Mouse (Mus musculus): ENCODE measurements around the gene Fads3.

Fads3 gene

GRCm38 (mm10) chr19:10021981-10022380 lies 19.4 kb upstream of the Fads3 start:
- no peak for DNase-seq (ENCODE audit: low spot score in 2 of 2)

GRCm38 (mm10) chr19:10022414-10023303 lies 18.7 kb upstream of the Fads3 start:
- DNase-seq (ENCODE audit: low spot score in 2 of 2), result no peak

GRCm38 (mm10) chr19:10023304-10023758 lies 18.0 kb upstream of the Fads3 start:
- DNase-seq (ENCODE audit: low spot score in 2 of 2), result peak in 1 of 2 experiments; percentile 18

DNA sequence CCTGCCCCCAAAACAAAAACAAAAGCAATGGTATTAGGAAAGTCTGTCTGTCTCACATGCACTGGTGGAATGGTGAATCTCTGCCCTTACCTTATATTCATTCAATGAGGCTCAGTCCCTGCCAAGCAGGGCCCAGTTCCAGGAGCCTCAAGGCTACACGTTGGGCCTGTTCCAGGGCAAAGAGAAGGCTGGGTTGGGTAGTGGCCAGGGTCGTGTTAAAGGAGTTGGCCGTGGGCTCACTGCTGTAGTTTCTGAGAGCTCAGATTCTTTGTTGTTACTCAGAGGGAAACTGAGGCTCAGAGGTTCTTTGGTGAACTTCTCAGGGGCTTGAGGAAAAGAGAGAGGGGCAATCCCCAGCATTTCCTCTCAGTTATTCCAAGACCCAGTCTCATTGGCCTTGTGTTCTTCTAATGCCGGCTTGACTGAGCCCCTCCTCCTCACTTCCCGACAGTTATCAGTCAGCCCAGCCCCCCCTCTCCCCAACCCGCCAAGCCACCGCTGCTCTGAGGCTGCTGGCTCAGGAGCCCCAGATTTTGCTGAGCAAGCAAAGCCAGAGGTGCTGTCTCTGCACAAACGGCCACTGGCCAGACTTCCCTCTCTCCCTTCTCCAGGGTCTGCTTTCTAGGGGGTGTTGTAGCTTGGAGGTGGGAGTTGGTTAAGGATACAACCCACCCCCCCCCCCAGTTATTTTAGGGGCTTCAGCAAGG lies 16.0 kb upstream of the Fads3 start:
- DNase-seq (ENCODE audit: low spot score in 2 of 2), result peak in 1 of 2 experiments; percentile 52

GRCm38 (mm10) chr19:10029746-10030145 lies 11.6 kb upstream of the Fads3 start:
- no peak for DNase-seq (ENCODE audit: low spot score in 2 of 2)

DNA sequence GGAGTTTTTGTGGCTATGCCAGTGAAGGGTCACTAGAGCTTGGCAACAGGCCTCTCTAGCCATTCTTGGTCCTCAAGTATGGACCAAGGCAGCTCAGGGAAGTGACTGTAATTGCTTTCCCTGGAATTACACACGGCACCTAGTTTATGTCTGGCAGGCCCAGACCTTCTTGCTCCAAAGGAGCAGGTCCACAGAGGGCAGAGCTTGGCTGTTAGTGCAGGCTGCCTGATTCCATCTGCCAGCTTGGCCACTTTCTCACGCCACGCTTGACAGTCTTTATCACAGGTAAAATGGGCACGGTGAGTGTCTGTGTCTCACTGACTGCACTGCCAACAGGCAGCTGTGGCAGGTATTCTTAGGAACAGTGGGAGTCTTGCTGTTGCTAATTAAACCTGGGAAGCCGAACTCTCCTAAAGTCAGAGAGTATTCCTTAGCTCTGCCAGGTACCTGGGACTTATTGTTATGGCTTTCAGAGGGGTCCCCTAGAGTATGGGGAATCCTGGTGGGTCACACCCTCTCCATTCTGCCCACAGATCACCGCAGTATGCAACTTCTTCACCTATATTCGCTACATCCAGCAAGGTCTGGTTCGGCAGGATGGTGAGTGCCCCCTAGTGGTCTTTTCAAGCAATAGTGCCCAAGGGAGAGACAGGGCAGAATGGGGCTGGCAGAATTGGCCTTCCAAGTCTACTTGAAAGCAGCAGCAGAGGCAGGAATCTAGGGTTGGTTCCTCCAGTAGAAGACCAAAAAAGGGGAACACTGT lies 8.0 kb upstream of the Fads3 start:
- DNase-seq (ENCODE audit: low spot score in 2 of 2), result peak; percentile 53 to 74

DNA sequence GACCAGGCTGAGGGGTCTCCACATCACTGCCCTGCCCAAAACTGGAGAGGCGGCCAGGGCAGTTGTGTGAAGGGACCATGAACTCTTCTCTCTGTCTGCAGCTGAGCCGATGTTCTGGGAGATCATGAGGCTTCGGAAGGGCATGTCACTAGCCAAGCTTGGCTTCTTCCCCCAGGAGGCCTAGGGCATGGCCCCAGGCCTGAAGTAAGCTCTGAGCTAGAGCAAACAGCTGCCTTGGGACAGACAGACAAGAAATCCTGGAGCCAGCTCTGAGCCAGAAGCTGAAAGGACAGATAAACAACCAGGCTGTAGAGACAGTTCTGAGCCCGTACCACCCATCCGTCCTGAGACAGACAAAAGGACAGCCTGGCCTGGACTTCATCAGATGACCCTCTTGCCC lies 7.0 kb upstream of the Fads3 start:
- peak in 1 of 2 experiments; percentile 16 for DNase-seq (ENCODE audit: low spot score in 2 of 2)

GRCm38 (mm10) chr19:10034785-10035447 lies 6.5 kb upstream of the Fads3 start:
- DNase-seq (ENCODE audit: low spot score in 2 of 2), result peak; percentile 86 to 93

- DNase-seq (ENCODE audit: low spot score in 2 of 2), result no peak
These were observed 3.8 kb upstream of the Fads3 start for GRCm38 (mm10) chr19:10037534-10037933.

DNA sequence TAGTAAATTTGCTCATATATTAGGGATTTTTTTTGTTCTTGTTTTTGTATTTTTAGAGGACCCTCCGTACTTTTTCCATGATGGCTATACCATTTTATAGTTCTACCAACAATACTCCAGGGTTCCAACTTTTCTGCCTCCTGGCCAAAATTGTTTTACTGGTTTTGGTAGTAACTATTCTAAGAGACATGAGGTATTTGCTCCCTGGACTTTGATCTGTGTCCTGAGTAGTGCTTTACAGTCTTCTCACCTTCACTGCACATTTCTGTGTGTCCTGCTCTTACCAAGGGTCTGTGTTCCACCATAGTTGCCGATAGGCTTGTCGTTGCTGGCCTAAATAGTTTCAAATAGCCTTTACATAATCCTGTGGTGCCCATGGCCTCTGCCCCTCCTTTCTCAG lies 3.0 kb upstream of the Fads3 start:
- DNase-seq (ENCODE audit: low spot score in 2 of 2), result no peak

- DNase-seq (ENCODE audit: low spot score in 2 of 2), result no peak
These were observed 2.5 kb upstream of the Fads3 start for GRCm38 (mm10) chr19:10038910-10039309.

GRCm38 (mm10) chr19:10039615-10040014 lies 1.8 kb upstream of the Fads3 start:
- no peak for DNase-seq (ENCODE audit: low spot score in 2 of 2)

DNA sequence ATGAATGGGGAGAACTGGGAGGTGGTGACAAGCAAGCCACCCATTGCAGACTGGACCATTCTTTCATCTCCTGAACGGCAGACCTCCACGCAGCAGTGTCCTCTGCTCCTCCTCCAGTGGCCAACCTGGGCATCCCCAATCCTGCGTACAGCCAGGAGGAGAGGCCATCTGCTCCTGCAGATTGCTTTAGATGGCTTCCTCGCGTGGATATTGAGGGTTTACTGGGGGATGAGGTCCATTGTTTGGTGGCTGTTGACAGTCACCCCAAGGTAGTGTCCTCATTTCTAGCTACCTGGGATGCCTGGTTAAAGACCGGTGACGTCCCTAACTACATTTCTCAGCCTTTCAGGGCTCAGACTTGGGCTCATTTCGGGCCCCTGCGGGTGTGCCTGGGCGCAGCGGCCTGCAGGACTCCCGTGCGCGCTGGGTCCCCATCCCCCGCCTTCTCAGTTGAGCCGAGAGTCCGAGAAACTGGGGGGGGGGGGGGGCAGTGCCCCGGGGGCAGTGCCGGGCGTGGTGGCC lies 442 bp upstream of the Fads3 start:
- no peak for DNase-seq (ENCODE audit: low spot score in 2 of 2)

GRCm38 (mm10) chr19:10042232-10042631 lies 863 bp downstream of the Fads3 start:
- DNase-seq (ENCODE audit: low spot score in 2 of 2), result peak; percentile 52 to 74

DNA sequence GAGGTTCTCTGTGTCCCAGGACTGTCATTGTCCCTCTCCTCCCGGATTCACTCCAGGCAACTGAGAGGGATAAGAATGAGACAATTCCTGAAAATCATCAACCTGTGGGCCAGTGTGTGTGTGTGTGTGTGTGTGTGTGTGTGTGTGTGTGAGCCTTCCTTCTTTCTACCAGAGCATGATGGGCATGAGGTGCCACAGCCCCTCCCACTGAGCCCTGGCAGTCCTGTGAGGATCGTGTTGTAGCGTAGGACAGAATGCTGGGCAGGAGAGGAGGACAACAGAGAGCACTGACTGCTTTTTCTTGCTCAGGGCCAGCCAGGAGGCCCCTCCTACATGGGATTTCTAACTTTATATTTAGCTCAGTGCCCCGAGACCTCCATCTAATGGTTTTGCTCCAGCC lies 1.4 kb downstream of the Fads3 start:
- peak in 1 of 2 experiments; percentile 31 for DNase-seq (ENCODE audit: low spot score in 2 of 2)

DNA sequence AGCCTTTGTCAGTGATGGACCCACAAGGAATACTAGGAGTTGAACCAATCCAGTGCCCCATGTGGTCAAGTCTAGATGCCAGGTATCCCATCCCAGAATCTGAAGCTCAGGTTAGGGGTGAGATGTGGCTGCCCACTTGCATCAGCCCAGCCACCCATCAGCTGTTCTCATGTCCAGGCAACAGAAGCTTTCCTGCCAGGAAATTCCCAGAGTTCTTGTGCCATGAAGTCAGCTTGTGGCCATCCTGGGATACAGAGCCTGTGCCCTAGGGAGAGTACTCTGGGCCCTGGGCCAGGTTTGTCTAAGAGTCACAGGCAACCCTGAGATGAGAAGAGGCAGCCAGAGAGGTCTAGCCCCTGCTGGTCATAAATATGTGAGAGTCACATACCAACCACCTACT lies 2.3 kb downstream of the Fads3 start:
- DNase-seq (ENCODE audit: low spot score in 2 of 2), result no peak

DNA sequence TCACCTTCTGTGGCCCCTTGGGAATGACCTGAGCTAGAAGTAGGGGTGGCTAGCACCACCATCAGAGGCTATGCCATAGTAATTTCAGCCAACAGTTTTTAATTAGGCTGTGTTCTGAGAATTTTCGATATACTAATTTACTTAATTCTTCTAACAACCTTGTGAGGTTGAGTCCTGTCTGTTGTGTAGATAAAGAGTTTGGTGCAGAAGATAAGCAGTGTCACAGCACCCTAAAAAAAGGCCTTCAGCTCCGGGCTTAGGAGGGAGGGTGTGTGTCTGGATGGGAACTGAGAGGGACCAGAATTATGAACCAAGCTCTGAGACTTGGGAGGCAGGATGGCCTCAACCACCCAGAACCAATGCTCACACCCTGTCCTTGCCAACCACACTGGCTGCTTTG lies 4.3 kb downstream of the Fads3 start:
- DNase-seq (ENCODE audit: low spot score in 2 of 2), result no peak

- peak in 1 of 2 experiments; percentile 29 for DNase-seq (ENCODE audit: low spot score in 2 of 2)
These were observed 5.0 kb downstream of the Fads3 start for GRCm38 (mm10) chr19:10046346-10046745.

- DNase-seq (ENCODE audit: low spot score in 2 of 2), result no peak
These were observed 5.6 kb downstream of the Fads3 start for GRCm38 (mm10) chr19:10046983-10047382.

DNA sequence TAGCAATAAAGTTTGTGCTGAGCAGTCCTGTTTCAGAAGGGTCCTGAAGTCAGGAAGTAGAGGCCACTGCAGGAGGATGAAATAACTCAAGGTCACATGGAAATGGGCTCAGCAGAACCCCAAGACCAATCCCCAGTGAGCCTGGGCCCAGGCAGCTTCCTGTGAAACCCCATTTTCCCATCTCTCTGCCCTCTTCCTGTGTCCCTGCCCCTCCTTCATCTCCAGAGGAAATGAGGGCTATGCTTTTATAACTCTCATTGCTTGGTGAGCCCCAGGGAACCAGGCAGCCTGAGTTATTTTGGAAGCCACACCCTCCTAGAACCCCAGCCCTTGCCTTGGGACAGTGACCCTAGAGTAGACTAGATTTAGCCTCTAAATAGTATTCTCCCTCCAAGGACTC lies 8.2 kb downstream of the Fads3 start:
- no peak for DNase-seq (ENCODE audit: low spot score in 2 of 2)

GRCm38 (mm10) chr19:10050438-10050837 lies 9.1 kb downstream of the Fads3 start:
- no peak for DNase-seq (ENCODE audit: low spot score in 2 of 2)
